Mouse (Mus musculus): ENCODE data around the gene Col19a1. TPM values are rescaled to one million over a fixed set of nuclear protein-coding genes. Genes with fewer than 3 reads are reported as not detected.
A peak's percentile ranks its signal among the peaks of the same experiment; 100 is the strongest.
"Not testable (repeated sequence)": the region's sequence is repeated elsewhere in the genome, so short reads cannot be mapped to it uniquely, and the experiment has no call there.

Col19a1 gene
- under 1 TPM in 1 of 2 experiments, not detected in 1; 0.06 TPM for total RNA-seq (2021)

DNA sequence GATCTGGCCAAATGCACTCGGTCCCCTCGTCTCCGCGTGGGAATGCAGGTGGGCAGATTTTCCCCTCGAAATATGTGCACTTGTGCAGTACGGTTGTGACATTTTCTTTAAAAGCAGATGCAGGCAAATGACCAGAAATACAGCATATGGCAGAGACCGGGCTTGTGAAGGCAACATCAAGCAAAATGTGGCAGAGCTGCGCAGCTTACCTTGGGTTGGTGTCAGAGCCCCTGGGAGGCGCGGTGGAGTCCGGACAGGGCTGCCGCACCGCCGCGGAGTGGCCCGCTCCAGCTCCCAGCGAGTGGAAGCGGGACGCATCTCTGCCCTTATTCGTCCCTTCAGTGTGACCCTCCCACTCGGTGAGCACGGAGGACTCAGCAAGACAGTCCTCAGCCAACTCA lies at the start of gene Col19a1:
Gene Col19a1 (minus strand): TSS at position 332 of the 401 bp plus-strand sequence.
- intact Hi-C loops (cut with DNase I): no loop called here

DNA sequence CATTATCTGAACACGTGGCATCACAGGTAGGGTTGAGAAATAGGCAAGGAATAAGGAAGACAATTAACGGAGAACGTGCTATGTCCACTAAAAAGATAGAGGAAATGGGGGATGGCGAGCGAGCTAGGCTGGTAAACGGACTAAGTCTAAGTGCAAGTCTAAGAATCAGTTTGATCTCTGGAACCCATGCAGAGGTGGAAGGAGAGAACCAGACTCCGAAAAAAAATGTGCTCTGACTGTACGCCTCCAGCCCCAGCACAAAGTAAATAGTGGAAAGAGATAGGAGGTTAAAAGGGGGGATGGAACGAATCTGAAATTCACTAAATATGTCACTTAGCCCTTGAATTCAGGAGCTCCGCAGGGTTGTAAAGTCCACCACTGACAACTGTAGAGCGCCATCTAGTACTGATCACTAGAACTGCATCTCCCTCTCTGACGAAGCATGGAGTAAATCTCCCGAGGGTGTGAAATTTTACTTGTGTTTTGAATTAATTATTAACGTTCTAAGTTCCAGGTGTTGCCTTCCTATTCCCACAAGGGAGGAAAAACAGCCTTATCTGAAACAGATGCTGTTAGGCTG lies 46.4 kb upstream of the Col19a1 start:
- intact Hi-C loops (cut with DNase I): loop anchor here (1.0 kb wide), 1 partner anchor 255 kb away; no protein-coding TSS in a partner anchor
- peak; percentile 2 to 3 for DNase-seq

More for the DNA sequence above, at the start of gene Col19a1:
- DNase-seq: peak in 1 of 2 experiments; percentile 2

DNA sequence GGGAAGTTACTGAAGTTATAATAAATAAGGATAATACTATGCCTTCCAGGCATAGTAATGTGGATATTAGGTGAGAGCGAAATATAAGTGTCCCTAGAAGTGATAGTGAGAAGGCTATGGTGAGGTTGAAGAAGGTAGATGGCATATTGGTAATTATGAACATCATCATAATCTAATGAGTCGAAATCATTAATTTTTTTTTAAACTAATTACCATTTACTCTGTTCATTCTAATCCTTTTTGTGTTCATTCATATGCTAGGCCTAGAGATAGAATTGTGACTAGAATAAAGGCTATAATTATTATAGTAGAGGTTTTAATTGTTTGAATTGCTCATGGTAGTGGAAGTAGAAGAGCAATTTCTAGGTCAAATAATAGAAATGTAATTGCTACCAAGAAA lies 25.3 kb upstream of the Col19a1 start:
- peak in 1 of 2 experiments; percentile 9 for DNase-seq
- intact Hi-C loops (cut with DNase I): not testable (repeated sequence)

DNA sequence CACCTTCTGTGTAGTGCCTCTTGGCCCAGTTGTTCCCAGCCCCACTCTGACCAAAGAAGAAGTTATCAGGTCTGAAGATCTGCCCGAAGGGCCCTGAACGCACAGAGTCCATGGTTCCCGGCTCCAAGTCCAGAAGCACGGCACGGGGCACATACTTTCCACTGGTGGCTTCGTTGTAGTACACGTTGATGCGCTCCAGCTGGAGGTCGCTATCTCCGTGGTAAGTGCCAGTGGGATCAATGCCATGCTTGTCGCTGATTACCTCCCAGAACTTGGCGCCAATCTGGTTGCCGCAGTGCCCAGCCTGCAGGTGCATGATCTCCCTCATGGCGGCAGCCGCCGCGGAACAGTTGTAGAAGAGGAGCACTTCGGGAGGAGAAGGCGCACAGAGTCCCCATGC lies 7.8 kb upstream of the Col19a1 start:
- intact Hi-C loops (cut with DNase I): no loop called here
- no peak for DNase-seq

DNA sequence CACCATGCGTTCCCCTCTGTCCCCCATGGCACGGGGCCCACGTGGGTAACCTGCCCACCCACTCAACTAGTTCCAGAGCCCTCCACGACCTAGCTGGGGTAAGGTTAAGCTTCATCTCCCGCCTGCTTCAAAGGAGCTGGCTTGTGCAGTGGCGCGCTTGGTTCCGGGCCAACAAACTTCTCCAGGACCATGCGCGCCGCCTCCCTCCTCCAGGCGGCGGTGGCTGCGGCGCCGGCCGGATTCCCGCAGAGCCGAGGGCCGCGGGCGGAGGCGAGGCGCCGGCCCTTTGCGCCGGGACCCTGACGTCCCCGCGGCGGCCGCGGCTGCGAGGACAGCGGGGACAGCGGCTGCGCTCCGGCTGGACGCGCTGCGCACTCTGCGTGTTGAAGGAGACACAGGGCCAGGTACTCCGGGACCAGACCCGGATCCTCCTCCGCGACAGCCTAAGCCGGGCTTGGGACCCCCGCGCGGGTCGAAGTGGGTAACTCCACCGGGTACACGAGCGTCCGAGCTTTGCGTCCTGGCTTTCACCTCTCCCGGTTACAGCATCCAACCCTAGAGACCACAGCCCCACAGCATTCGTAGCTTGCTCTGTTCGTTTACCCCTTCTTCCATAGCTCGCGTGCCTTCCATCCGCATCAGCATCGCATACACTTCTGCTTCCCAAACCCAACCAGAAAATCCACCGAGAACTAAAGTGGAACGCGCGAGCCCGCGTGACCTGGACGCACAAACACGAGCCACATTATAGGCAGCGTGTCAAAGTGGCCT lies 717 bp downstream of the Col19a1 start:
- DNase-seq: peak; percentile 15 to 28
- intact Hi-C loops (cut with DNase I): no loop called here

DNA sequence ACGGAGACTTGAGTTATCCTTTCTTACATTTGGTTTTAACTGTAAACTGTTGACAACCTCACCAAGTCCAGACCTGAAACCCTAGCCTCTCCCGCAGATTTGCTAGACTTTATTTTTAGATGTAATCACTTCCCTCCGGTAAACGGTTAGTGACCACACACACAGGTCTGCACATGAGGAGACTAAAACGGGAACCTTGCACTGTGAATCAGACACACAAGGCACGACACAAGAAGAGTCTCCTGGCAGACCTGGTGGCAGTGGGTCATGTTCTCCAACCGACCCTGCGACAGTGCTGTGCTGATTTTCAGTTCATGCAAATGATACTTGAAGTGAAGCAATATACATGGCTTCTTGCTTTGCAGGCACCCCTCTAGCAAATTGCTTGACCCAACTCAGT lies 14.7 kb downstream of the Col19a1 start:
- no peak for DNase-seq
- intact Hi-C loops (cut with DNase I): no loop called here

DNA sequence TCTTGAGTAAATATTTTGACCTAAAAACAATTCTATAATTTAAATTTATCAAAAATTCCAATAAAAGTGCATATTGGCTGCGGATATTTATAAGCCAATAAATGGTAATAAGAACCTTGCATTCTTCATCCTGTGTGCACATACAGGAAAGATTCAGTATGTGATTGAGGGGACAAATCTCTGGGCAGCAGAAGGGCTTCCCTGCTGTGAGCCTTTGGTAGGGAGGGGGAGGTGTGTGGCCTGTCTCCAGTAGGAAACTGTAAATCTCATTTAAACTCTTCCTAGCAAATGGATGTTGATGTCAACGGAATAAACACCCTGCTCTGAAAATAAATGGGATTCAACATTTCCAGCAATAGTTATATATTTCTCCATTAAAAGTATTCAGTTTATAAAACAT lies 23.2 kb downstream of the Col19a1 start:
- intact Hi-C loops (cut with DNase I): no loop called here
- DNase-seq: no peak

DNA sequence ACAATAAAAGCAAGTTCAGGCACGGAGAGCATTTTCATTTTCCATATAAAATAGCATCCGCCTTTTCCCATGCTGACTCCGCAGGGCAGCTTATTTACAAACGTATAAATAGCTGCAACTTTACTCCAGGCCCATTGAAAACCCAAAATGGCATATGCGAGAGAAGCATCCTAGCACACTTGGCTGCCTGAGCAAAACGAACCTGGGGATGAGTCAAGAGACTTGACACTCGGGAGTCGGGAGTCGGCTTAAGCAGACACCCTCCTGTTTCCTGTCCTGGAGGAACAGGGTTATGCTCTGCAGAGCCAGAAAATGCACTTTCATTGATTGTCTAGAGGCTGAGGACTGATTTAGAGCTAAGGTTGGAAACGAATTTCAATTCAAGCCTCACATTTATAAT lies 29.3 kb downstream of the Col19a1 start:
- intact Hi-C loops (cut with DNase I): no loop called here
- DNase-seq: no peak

DNA sequence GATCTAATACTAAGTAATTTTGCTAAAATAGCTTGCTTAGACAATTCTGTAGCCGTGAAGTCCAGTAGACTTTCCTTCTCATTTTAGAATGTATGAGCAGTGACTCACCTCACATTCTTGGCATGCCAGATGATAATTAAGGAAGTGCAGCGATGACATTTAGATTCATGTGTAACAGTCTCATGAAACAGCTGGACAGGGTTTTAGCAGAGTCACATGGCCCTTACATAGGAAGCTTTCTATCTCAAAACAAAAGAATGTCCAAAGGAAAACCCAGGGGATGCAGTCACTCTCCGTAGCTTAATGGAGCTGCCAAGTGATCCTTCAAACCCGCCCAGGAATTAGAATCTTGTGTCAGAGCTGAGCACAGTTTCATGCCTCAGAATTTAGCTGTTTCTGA lies 33.8 kb downstream of the Col19a1 start:
- DNase-seq: peak in 1 of 2 experiments; percentile 12

DNA sequence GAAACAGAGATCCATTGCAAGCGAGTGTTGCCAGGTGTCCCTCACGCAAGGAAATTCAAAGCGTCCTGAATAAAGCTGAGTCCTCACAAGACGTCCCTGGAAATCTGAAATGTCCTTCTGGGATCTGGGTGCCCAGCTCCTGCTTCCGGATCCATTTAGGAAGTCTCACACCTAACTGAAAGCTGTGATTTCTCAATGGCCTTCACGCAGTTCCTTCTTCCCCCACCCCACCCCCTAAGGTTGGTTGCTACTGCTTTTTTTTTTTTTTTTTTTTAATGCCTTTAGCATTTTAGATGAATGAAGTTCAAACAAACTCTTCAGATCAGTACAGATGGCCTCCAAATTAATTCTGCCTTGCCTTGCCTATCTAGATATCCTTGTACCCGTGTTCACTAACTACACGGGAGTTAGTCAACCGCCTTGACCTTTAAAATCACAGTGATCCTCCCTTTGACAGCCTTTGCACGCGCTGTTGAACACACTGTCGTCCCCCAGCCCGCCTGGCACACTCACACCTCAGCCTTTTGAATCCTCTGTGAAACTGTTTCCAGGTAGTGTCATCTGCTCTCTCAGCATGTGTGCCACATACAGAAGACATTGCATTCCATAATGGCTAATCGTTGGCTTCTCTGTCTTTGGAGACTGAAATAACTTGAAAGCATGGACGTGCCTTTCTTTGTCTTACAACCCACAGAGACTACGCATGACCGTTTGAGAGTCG lies 36.6 kb downstream of the Col19a1 start:
- intact Hi-C loops (cut with DNase I): loop anchor here (2.0 kb wide), 1 partner anchor 182 kb away; no protein-coding TSS in a partner anchor
- DNase-seq: no peak

More for the DNA sequence above, 33.8 kb downstream of the Col19a1 start:
- intact Hi-C loops (cut with DNase I): no loop called here

DNA sequence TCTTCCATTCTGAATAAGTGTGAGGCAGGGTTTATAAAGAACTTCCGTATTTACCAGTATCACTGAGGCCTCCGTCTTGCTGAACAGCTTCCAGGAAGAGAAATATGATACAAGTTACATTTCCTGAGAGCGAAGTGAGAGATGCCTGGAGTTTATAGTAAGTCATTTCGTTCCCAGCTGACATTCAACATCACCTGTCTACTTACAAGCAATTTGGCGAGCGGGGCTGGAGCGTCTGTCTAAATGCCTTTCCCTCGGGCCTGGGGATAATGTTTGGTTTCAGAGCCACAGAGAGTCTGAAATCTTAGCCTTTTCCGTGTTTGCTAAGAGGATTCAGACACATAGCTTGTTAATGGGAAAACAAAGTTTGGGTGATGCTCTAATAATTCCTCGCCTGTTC lies 37.2 kb downstream of the Col19a1 start:
- DNase-seq: no peak
- intact Hi-C loops (cut with DNase I): loop anchor here (2.0 kb wide), 1 partner anchor 181 kb away; no protein-coding TSS in a partner anchor

DNA sequence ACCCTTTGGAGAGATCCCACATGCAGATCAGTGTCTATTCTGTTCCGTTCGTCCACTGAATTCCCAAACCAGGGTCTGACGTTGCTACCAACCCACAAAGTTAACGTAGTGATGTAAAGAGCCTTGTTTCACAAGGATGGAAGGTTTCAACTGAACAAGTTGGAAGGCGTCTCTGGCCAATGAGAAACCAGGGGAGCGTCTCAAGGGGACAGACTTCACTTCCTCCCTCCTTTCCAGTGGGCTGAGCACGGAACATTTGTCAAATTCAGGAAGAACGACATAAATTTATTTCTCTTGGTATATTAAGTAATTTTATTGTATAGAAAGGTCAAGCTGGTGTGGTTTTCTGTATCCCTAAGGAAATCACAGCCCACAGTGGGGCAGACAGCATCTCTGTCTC lies 38.2 kb downstream of the Col19a1 start:
- intact Hi-C loops (cut with DNase I): no loop called here
- no peak for DNase-seq

DNA sequence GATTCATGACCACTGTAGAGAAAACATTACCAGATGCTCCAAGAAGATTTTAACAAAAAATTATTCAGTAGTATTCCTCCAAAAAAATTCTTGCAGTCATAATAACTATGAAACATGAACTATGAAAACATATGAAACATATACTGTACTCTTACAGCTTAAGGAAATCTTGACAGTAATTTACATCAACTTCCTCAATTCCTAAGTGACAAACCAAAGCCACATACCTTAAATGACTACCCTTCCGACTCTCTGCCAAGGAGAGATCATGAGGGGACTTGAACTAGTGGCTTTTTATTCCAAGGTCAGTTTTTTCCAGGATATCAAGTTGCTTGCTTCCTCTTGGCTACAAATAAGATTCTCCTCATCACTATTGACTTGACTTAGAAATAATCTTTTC lies 39.7 kb downstream of the Col19a1 start:
- intact Hi-C loops (cut with DNase I): no loop called here
- DNase-seq: no peak

DNA sequence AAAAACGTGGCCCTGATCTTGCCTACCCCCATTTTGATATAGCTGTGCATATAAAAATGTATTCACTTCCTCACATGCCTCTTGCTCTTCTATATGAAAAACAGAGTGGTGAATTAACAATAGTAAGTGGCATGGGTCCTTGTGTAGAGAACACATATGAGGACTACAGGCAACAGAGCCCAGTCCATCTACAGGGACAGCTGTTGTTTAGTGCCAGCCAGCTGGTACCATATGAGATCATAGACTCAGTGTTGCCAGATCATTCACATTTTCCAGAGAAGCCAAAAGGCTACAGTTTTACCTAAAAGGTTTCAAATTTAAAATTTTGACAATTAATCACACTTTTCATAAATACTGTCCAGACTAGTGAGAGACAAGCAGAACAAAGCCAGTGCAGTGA lies 47.4 kb downstream of the Col19a1 start:
- intact Hi-C loops (cut with DNase I): no loop called here
- DNase-seq: no peak

DNA sequence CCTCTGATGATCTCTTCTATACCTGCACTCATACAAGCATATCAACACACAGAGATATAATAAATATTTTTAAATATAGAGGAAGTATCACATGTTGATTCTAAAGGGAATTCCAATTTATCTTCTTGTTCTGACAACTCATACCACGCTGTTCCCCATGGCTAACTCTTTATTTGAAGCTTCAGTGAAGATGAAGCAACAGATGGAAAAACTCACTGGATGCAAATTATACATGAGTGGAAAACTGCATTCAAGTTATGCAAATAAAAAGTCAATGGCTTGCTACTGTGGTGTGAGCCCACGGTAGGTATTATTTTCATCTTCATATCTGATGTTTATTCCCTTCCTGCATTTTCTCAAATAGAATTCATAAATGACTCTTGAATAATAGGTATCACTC lies 60.1 kb downstream of the Col19a1 start:
- intact Hi-C loops (cut with DNase I): no loop called here
- DNase-seq: no peak

DNA sequence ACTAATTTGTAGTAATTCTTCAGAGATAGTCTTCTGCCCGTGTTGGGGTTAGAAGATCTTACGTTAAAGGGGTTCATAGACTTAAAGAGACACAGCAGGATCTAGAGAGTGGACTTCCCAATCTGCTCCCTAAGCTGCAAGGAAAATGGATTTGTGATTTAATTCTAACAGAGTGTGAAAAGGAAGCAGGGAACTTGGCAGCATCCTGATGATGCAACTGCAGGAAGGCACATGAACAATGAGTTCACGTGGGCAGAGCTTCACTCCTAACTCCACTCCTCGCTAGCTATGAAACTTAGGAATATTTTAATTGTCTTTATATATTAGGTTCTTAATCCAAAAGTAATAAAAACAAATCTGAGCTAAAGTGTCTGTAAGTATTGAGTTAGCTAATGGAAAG lies 69.8 kb downstream of the Col19a1 start:
- DNase-seq: no peak
- intact Hi-C loops (cut with DNase I): no loop called here

DNA sequence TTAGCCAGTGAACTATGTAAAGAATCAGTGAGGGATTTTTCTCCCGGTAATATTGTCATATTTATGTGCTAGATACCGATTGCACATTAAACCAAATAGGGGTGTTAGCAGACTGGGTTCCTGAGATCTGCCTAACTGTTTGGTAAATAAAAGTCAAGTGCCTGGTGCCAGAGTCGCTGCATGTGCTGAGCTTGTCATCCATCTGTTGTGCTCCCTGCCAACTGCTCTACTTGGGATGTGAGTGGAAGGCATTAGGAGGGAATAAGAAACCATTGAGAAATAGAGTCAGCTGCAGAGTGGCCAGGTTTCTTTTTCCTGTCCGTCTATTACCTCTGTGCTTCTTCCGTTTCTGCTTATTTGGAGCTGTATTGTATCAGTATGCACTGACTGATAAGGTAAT lies 71.9 kb downstream of the Col19a1 start:
- intact Hi-C loops (cut with DNase I): no loop called here
- DNase-seq: no peak

DNA sequence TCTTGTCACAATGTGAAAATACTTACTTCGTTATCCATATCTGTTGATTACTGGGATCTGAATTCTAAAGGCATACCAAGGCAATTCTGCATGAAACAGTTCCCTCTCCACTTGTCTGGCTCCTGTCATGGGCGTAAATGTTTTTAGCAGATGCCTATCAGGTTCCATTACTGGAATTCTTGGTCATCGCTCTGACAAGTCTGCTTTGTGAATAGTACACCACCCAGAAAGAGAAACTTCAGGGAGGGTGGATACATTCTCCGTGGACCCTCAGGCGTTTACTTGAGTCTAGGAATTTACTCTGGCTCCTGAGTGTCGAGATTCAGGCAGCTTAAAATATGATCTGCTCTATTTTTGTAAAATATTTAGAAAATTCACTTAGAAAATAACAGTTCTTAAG lies 75.7 kb downstream of the Col19a1 start:
- intact Hi-C loops (cut with DNase I): no loop called here
- no peak for DNase-seq

DNA sequence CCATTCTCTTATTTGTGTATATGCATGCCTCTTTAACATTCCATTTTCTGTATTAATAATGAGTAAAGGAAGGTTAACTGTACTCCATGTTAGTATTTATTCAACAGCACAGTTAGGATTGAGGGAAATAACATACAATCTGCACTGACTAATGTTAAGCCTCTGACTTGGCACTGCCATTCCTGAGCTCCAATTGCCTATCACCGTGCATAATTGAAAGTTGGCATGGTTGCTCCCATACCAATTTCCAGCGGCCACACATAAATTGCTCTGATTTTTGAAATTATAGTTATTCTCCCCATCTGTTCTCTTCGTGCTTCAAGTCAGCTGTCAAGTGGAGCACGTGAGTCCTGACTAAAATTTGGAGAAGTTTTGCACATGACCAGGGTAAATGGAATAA lies 91.9 kb downstream of the Col19a1 start:
- intact Hi-C loops (cut with DNase I): no loop called here

DNA sequence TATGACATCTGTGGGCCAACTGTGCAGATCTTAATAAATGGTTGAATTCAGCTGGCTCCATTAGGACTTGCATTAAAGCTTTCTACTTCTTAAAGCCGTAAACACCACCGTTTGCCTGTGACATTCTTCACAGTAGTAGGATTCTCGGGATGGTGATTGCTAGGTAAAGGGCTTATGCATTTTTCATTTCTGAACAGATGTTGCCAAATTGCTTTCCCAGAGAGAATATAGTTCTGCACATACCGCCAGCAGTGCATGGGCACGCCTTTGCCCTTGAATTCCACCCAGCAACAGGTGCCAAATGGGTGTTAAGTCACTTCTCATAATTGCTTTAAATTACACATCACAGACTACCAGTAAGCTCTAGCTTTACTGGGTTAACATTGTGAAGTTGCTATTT lies 103.1 kb downstream of the Col19a1 start:
- intact Hi-C loops (cut with DNase I): no loop called here
- no peak for DNase-seq

More for the DNA sequence above, 91.9 kb downstream of the Col19a1 start:
- no peak for DNase-seq

DNA sequence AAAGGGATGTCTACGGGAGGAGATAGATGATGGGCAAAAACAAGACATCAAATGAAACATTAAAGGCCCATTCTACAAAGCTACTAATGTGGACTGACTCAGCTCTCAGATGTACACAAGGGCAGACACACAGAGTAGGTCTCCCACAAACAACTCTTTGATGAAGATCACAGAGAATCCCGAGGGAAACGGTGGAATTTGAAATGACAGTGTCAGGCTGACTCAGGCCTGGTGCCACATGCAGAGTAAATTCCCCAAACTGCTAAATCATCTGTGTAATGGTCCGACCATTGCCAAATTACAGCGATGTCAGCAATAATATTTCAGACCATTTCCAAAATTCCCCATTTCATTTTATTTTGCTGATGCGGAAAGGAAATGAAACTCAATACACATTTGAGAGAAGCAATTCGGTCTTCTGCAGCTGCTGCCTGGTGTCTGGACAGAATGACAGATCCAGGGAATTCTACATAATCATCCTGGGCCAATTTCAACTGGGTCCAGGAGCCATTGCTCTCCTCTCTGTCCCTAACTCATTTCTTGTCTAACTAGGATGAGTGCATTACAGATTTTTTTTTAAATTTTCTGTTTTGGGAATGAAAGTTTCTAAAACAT lies 116.1 kb downstream of the Col19a1 start:
- DNase-seq: no peak
- intact Hi-C loops (cut with DNase I): no loop called here
